Mouse (Mus musculus) heart, postnatal 36 days (tissue): ENCODE data around the gene Aldh1a2. TPM values are rescaled to one million over a fixed set of nuclear protein-coding genes. Genes with fewer than 3 reads are reported as not detected.

ENCODE experiments used
- DNase-seq, 2 experiments: peaks; one replicate each; pipeline ENCODE4 v3.0.0; 2021 to 2022
- intact Hi-C: fragments of 180-260 bp; cut with DNase I; formaldehyde crosslinking; loops from one replicate; pipeline ENCODE4 v1.15.1; 2025
- total RNA-seq, 2 experiments: library from RNA; stranded (reverse); gene quantifications; 2 replicates each; pipeline ENCODE4 v1.2.3; 2021

The Aldh1a2 gene
- total RNA-seq, 2 experiments from 2014 or later = 8.5 to 8.8 TPM

DNA sequence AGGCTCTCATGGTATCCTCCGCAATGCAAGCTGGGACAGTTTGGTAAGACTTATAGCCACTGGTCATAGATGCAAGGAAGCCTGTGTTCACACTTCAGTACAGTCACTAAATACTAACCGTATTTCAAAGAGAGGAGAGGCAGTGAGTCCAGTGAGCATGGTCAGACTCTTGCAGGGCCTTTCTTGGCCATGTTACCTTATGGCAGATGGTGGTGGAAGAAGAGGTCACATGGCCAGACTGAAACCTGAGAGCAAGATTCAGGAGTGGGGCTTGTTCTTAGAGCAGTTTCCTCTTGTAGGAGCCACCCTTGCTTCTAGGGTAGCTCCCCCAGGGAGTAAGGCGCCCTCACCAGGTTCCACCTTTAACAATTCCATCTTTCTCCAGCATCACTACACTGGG lies 69.6 kb downstream of the Aldh1a2 start:
- intact Hi-C loops = no loop called here
- no peak for DNase-seq

DNA sequence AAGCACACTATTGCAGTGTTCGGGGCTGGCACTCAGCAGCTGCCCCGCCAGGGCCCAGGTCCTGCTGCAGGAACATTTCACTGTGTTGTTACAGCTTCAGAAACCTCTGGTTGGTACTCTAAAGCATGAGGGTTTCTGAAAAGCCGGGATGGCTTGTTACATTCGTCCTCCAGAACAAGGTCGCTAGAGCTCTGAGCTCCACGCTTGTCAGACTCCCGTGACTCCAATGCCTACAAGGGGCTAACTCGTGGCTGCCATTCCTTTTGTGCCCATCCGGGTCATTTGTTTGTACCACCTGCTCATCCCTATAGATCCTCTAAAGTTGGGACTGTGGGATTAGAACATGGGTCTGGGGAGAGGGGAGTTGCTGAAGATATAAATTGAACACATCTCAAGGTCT lies 70.8 kb downstream of the Aldh1a2 start:
- no peak for DNase-seq
- intact Hi-C loops = no loop called here

DNA sequence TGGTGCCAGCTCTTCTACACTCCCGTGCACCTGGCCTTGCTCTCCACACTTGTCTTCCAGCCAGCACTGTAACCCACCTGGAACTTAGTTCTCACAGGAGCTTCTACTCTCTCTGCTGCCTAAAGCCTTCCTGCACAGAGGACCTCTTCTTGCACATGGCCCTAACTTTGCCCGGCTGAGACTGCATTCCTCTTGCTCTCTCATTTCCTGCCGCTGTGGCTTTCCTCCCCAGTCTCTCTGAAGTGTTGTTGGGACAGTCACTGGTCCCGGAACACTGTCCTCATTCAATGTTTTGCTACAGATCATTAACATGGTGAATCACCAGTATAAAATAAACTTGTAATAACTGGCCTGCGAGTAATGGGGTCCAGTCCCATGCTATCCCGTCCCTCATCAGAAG lies 73.1 kb downstream of the Aldh1a2 start:
- intact Hi-C loops = no loop called here
- DNase-seq = no peak

GRCm38 (mm10) chr9:71289810-71290209 lies 74.2 kb downstream of the Aldh1a2 start:
- no peak for DNase-seq
- intact Hi-C loops = no loop called here

GRCm38 (mm10) chr9:71290730-71291129 lies 75.1 kb downstream of the Aldh1a2 start:
- intact Hi-C loops = no loop called here
- DNase-seq = no peak

DNA sequence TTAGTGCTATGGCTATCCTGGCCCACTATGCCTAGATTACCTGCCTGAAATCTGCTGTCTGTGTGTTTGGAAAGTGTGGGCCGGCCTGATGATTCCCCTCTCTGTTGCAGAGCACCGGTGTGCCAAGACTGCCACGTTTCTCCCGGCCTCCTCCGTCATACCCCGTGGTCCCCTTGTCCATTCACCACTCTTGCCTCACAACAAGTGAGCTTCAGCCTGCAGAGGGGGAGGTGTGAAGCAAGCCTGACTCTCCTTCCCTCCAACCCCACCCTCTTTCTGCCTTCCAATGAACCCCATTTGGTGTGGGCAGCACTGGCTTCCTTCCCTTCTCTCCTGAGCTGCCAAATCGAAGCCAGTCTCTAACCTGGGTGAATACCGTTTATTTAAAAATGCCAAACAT lies 79.9 kb downstream of the Aldh1a2 start:
- DNase-seq = no peak
- intact Hi-C loops = no loop called here

- intact Hi-C loops = no loop called here
- DNase-seq = no peak
Observed at GRCm38 (mm10) chr9:71303594-71303993, 88.0 kb downstream of the Aldh1a2 start.

DNA sequence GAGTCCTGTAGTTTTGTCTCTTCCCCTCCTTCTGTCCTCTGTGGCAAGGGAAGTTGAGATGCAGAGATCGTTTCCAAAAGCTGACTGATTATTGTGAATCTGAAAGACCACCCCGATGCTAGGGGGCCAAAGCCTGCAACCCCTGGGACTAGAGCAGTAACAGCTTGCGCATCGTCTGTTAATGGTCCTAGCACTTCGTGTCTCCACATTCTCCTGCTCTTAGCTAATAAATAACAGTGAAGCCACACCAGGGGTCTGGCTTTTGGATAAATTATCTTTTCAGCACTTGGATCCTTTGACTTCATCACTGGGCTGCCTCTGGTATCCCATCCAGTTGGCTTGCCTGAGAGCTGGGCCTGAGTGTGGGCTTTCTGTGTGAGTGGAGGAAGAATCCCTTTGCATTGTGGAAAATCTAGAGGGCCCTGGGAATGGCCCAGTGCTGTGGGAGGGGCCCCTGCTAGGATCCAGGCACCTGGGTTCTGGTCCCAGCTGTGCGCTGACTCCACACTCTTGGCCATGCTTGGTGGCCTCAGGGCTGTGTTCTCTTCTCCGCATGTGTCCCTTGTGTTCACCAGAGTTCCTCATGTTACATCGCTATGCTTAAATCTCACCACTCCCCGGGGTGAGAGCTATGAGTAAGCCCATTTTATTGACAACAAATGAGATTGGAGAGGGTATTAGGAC lies 91.7 kb downstream of the Aldh1a2 start:
- intact Hi-C loops = no loop called here
- no peak for DNase-seq

DNA sequence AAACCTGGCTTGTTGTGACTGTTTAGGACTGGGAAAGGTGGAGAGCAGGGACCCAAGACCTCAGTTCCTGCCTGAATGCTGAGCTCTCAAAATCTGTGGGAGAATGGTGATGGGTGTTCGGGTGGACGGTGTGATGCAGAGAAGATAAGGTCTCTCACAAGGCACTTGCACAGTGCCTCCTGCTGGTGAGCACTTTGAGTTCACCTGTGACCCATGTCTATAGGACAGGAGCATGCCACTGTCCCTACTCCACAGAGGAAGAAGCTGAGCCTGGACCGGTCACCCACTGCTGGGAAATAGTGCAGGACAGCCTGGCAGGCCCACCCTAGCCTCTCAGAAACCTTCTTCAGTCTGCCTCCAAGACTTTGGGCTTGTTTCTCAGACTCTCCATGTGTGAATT lies 100.4 kb downstream of the Aldh1a2 start:
- no peak for DNase-seq
- intact Hi-C loops = loop anchor here (10.0 kb wide), 1 partner anchor 101 kb away; the partner anchor contains the start of gene Aldh1a2

DNA sequence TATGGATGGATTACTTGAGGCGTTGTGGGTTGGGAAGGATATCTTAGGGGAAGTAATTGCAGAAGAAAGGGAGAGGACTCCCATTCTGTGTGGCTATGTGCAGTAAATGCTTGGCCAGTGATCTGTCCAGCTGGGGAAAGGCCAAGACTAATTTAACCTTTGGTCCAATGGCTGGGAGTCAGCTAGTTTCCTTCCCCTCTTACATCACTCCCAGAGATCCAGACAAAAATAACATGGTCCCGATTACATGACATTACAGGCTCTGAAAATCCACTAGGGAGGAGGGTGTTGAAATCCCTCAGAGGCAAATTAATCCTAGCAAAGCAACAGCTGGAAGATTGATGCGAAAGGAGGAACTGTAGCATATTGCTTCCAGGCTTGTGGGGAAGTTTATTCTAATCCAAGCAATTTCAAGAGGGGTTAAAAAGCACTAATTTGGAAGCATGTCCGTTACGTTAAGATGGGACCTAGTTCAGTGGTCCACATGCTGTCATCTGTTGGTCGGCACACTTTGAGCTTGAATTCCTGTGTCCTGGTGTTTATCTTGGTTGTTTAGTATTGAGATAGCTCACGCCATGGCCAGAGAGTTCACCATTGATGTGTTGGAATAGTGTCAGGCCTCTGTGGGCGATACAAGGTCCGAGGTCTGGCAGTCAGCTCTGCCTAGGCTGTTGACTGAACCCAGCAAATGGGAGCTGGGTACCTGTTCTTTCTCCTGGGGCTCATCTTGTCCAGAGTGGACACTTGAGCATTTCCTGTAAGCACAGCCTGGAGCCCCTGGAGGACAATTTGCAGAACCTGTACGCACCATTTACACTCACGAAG lies 101.7 kb downstream of the Aldh1a2 start:
- DNase-seq = peak; percentile 77 to 78
- intact Hi-C loops = loop anchor here (10.0 kb wide), 1 partner anchor 103 kb away; the partner anchor contains the start of gene Aldh1a2

DNA sequence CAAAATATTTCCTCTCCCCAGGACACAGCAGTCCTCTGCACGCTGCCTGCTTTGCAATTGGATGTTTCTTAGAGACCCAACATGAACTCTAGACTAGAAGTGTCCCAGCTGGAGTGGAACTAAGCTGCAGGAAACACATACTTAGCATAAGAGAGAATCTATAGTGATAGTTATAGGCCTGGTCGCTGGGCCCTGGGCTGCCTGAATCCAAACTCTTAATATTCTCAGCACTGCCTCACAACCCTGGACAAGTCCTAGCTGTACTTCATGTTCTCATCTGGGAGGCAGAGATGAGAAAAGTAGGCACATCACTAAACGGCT lies 102.3 kb downstream of the Aldh1a2 start:
- intact Hi-C loops = loop anchor here (10.0 kb wide), 1 partner anchor 103 kb away; the partner anchor contains the start of gene Aldh1a2
- DNase-seq = no peak

DNA sequence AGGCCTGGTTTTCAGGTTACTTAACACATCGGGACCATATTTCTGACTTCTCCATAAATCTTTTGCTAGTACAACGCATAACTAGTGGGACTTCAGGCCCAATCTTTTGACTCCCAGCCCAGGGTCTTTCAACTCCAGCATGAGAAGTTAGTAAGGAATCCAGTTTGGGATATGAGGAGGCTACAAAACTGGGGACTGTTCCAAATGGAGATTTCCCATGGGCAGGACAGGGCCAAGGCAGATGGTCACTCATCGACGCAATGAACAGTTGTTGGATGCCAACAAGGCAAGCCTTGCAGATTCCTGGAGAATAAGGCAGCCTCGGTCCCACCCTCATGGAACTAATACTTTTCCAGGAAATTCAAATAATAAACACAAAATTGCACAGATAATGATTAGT lies 104.2 kb downstream of the Aldh1a2 start:
- intact Hi-C loops = loop anchor here (10.0 kb wide), 1 partner anchor 105 kb away; the partner anchor contains the start of gene Aldh1a2
- DNase-seq = peak; percentile 24 to 43

DNA sequence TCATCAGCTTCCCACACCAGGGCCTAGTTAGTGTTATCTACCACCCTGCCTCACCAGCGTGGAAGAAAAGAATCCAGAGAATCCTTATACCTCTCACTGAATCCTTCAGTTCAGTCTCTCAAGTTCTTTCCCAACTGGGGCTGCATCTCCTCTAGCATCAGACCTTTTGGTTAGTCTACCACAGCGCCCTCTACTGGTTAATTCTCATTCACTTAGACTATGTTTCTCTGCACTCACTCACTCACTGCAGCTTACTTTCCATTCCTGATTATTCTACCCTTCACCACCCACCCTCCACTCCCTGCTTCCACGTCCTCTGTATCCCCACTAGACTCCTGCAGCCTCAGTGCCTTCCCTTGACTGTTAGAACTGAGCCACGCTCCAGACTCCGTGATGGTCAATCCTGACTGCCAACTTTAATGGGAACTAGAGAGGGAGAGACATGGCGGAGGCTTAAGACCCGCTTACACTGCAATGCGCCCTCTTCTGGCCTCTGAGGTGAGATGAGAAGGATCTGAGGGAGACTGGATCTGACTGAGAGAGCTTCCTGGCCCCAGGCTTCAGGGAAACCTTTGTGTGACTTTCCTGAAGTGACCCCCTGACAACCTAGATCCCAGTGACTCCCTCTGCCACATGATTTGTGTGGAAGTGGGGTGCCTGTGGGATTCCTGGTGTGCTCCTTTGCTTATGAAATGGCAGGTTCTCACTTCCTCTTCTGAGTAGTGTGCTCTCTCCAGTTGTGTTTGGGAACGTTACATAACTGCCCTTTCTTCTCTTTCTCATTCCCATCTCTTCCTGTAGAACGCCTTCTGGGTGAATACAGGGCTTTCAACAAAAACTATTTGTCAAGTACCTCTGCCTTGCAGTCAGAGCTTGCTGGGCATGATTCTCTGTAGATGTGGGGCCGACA lies 104.9 kb downstream of the Aldh1a2 start:
- DNase-seq = peak in 1 of 2 experiments; percentile 17
- intact Hi-C loops = no loop called here

DNA sequence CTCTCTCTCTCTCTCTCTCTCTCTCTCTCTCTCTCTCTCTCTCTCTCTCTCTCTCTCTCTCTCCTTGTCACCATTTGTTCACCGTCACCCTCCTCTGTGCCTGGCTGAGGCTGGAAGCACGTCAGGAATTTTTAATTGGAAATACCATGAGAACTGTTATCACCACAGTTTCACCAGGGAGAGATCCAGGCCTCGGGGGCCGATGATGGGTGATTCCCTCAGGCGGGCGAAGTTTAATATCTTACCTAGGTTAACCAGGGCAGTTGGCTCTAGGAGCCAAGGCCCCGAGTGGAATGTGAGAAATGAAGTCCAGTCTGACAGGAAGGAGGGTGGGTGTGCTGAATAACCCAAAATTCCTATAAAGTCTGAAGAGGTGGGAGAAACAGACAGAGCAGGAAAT lies 105.8 kb downstream of the Aldh1a2 start:
- intact Hi-C loops = no loop called here

GRCm38 (mm10) chr9:71321871-71322270 lies 106.3 kb downstream of the Aldh1a2 start:
- intact Hi-C loops = no loop called here
- peak in 1 of 2 experiments; percentile 32 for DNase-seq

More for the DNA sequence above, 105.8 kb downstream of the Aldh1a2 start:
- no peak for DNase-seq

DNA sequence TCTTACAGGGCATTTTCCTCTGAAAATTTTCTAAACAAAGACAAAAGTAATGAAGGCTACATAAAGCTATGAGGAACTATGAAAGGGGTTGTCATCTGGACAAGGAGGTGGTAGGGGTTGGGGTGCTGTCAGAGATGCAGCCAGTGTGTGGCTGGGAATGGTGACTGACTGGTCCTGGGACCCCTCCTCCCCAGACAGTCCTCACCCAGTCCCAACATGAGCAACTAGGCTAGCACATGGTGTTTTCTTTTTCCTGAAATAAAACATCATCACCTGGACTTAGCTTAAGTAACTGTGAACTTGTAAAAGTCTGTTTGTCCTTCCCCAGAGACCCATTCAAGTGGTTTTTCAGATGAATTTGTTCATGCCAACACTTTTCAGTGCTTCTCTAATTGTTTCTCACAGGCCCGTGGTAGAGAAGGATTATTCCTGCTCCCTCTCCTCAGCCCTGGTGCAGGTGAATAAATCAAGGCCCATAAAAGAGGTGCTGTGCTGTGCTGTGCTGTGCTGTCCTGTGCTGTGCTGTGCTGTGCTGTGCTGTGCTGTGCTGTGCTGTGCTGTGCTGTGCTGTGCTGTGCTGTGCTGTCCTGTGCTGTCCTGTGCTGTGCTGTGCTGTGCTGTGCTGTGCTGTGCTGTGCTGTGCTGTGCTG lies 107.8 kb downstream of the Aldh1a2 start:
- DNase-seq = no peak
- intact Hi-C loops = no loop called here

GRCm38 (mm10) chr9:71324060-71324459 lies 108.5 kb downstream of the Aldh1a2 start:
- peak in 1 of 2 experiments; percentile 12 for DNase-seq
- intact Hi-C loops = no loop called here

DNA sequence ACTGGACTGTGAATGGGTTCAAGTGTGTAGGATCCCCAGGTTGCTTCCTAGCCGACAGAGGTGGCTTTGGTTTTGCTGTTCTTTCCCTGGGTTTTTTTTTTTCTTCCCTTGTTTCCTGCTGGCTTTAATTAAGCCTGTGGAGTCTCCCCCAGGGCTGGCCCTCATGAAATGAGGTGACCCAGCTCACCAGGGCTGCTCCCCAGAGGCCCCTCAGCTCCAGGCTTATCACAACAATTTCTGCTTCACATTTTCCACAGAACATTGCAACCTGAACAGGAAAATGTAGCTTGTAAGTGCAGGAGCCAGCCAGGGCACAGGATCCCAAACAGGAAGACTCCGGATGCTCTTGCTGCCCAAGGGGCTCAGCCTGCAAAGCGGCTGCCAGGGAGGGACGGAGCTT lies 110.7 kb downstream of the Aldh1a2 start:
- DNase-seq = no peak
- intact Hi-C loops = no loop called here

DNA sequence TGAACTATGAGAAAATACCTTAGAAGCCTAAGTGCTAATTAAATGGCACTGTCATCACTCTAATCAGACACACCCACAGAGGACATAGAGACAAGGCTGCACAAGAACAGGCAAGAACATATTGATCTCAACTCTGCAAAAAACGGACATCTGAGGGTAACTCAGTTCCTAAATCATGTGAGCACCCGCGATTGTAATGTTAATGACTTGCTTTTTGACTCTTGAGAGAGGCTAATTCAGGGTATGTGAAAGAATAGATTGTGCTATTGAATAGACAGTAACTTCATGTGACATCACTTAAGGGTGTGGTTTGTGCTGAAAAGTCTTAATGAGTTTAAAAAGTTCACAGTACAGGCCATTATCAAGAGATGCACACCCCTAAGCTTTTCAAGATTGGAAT lies 116.1 kb downstream of the Aldh1a2 start:
- no peak for DNase-seq
- intact Hi-C loops = no loop called here

- intact Hi-C loops = no loop called here
- no peak for DNase-seq
Observed at GRCm38 (mm10) chr9:71336674-71337073, 121.1 kb downstream of the Aldh1a2 start.
